Mouse (Mus musculus) lung, postnatal 0 days (tissue): ENCODE measurements at regions not wholly inside any gene's neighbourhood (a gene's known extent, or its start where the extent isn't known, plus 50 kb on each side); places are given as distances from the start of the nearest gene placed in this dataset.

Experiments used
- CTCF ChIP-seq: IDR thresholded peaks from 2 replicates; pipeline ENCODE4 v1.5.1; 2016; ENCODE audit warnings: antibody characterized with exemption, mild to moderate bottlenecking
- EP300 ChIP-seq: IDR thresholded peaks from 2 replicates; pipeline ENCODE4 v1.6.1; 2016; ENCODE audit warnings: antibody characterized with exemption, mild to moderate bottlenecking, control low read depth

GRCm38 (mm10) chr3:39933372-39933771, 597.7 kb upstream of the Intu start:
- TF ChIP-seq CTCF (no peak), EP300 (no peak)
